Mouse (Mus musculus): ENCODE measurements at regions not wholly inside any gene's neighbourhood (a gene's known extent, or its start where the extent isn't known, plus 50 kb on each side); places are given as distances from the start of the nearest gene placed in this dataset.

- peak; percentile 61 for DNase-seq
Observed at GRCm38 (mm10) chr15:36669748-36670147, 337.8 kb downstream of the Zfp706 start.

GRCm38 (mm10) chr15:36666566-36666965, 341.0 kb downstream of the Zfp706 start:
- no peak for DNase-seq

- DNase-seq = no peak
Observed at GRCm38 (mm10) chr15:36664391-36664790, 343.2 kb downstream of the Zfp706 start.

- DNase-seq = no peak
Observed at GRCm38 (mm10) chr15:36660986-36661385, 346.6 kb downstream of the Zfp706 start.

All from adrenal gland, postnatal 25 days (tissue).